9 mouse cellular contexts compared by ENCODE assay signal in genomic region chr1:71505898-71506297, GRCm38 (mm10). TPM values are rescaled to one million over a fixed set of nuclear protein-coding genes. Genes with fewer than 3 reads are reported as not detected.
DNase-seq lines count a peak whose midpoint lies in the region; ATAC-seq and TF ChIP-seq lines count a peak whose summit lies in the region.
"Had no signal": no experiment of that assay in that cellular context is flagged by ENCODE, and none has a peak within 500 bp of the region (broad histone marks: within the 10 kb centered on the region; RNA-seq: fewer than 3 reads in every experiment).

No protein-coding gene starts in this region.

- peak; percentile 8 for DNase-seq in cerebellum, adult 9-10 months
- DNase-seq in cerebellum, adult 11 months = no peak
- no peak for DNase-seq in liver, postnatal 0 days
- no peak for DNase-seq in liver, embryonic 11.5 days (ENCODE audit: low spot score)
- peak; percentile 24 for DNase-seq in embryo, embryonic 11.5 days (ENCODE audit: low read depth, low spot score)
- DNase-seq in ovary, postnatal 10 days (ENCODE audit: low spot score) = no peak
- no peak for DNase-seq in urinary bladder, adult 2 months (ENCODE audit: low spot score)

- no peak overlapping the region for H3K27ac ChIP-seq in liver, postnatal 0 days (ENCODE audit: low read depth)
- no peak overlapping the region for H3K27ac ChIP-seq in liver, embryonic 11.5 days (ENCODE audit: low read depth, low read length)
- H3K27ac ChIP-seq: midbrain, embryonic 12.5 days had no signal

- WGBS in liver, postnatal 0 days (ENCODE audit: insufficient replicate concordance) = 7% methylated on average over 5 of the region's 5 CpGs
- WGBS in liver, embryonic 11.5 days = 8% methylated on average over 5 of the region's 5 CpGs

- H3K27me3 ChIP-seq in liver, postnatal 0 days (ENCODE audit: insufficient read depth, low read length) = no peaks in the 10 kb centered on the region
- no peaks in the 10 kb centered on the region for H3K27me3 ChIP-seq in liver, embryonic 11.5 days (replicated peaks; ENCODE audit: control insufficient read depth, insufficient read depth, low read length)
- H3K27me3 ChIP-seq: midbrain, embryonic 12.5 days had no signal

- no peaks in the 10 kb centered on the region for H3K4me1 ChIP-seq in liver, postnatal 0 days (ENCODE audit: insufficient read depth)
- no peaks in the 10 kb centered on the region for H3K4me1 ChIP-seq in liver, embryonic 11.5 days (replicated peaks; ENCODE audit: control insufficient read depth, insufficient read depth, low read length)

- TF ChIP-seq EP300 in liver, postnatal 0 days (IDR thresholded peaks at IDR 0.05; ENCODE audit: low read depth) = no peak

- no peak overlapping the region for H3K4me2 ChIP-seq in liver, postnatal 0 days (ENCODE audit: low read depth, low read length)
- no peak overlapping the region for H3K4me2 ChIP-seq in liver, embryonic 11.5 days
- H3K4me2 ChIP-seq: midbrain, embryonic 12.5 days had no signal

- H3K9ac ChIP-seq in liver, postnatal 0 days (replicated peaks) = no peak overlapping the region
- H3K9ac ChIP-seq in liver, embryonic 11.5 days (ENCODE audit: low read depth, low read length) = no peak overlapping the region
- H3K9ac ChIP-seq: midbrain, embryonic 12.5 days had no signal

- peak; percentile 68 for TF ChIP-seq CTCF in liver, postnatal 0 days (IDR thresholded peaks at IDR 0.05; ENCODE audit: low read depth)

- H3K9me3 ChIP-seq in liver, postnatal 0 days (ENCODE audit: low read length) = no peaks in the 10 kb centered on the region
- H3K9me3 ChIP-seq in liver, embryonic 11.5 days (ENCODE audit: control insufficient read depth, low read length) = no peaks in the 10 kb centered on the region
- H3K9me3 ChIP-seq: midbrain, embryonic 12.5 days had no signal

- no peak overlapping the region for H3K4me3 ChIP-seq in liver, postnatal 0 days (ENCODE audit: low read depth, low read length)
- no peak overlapping the region for H3K4me3 ChIP-seq in liver, embryonic 11.5 days (ENCODE audit: low read depth, low read length)
- H3K4me3 ChIP-seq: midbrain, embryonic 12.5 days had no signal

- no peaks in the 10 kb centered on the region for H3K36me3 ChIP-seq in liver, postnatal 0 days (replicated peaks; ENCODE audit: insufficient read depth, low read length)
- H3K36me3 ChIP-seq in liver, embryonic 11.5 days (ENCODE audit: control insufficient read depth, insufficient read depth, low read length) = no peaks in the 10 kb centered on the region
- H3K36me3 ChIP-seq: midbrain, embryonic 12.5 days had no signal

- ATAC-seq in liver, postnatal 0 days = no peak
- no peak for ATAC-seq in liver, embryonic 11.5 days (replicated peaks; ENCODE audit: low FRiP score)
- ATAC-seq in megakaryocyte, adult 5-6 weeks (ENCODE audit: poor library complexity, severe bottlenecking) = peak; percentile 60

RNA-seq across cellular contexts. Expression of gene Atic, which starts 51.1 kb away (rescaled TPM):
- polyA plus RNA-seq in liver, postnatal 0 days (2015; fragmentation: Nextera tagmentation; extraction: Ambion mirVana) = 19.1 and 22.2 TPM in 2 replicates
- 52.8 and 68.8 TPM in 2 replicates for polyA plus RNA-seq in liver, embryonic 11.5 days (2014; fragmentation: Nextera tagmentation; extraction: Ambion mirVana)
- 45.4 and 47.9 TPM in 2 replicates for total RNA-seq in megakaryocyte, adult 5-6 weeks (2015)
- total RNA-seq in megakaryocyte, adult 5-6 weeks (2017) = 113 and 115 TPM in 2 replicates
- 45.9 and 50.0 TPM in 2 replicates for polyA plus RNA-seq in urinary bladder, adult 2 months (2012; rRNA removed)

Comparison
In these comparisons a context has a peak if more than half of its experiments do, and no peak if none do; other contexts are left out.
1. DNase-seq: peak in cerebellum, adult 9-10 months (single experiment) and embryo, embryonic 11.5 days (single experiment); none in cerebellum, adult 11 months (single experiment), liver, postnatal 0 days (single experiment), liver, embryonic 11.5 days (single experiment), ovary, postnatal 10 days (single experiment) and urinary bladder, adult 2 months (single experiment).